Mouse (Mus musculus): Measurements from ENCODE around the gene Eif3i.

The Eif3i gene

DNA sequence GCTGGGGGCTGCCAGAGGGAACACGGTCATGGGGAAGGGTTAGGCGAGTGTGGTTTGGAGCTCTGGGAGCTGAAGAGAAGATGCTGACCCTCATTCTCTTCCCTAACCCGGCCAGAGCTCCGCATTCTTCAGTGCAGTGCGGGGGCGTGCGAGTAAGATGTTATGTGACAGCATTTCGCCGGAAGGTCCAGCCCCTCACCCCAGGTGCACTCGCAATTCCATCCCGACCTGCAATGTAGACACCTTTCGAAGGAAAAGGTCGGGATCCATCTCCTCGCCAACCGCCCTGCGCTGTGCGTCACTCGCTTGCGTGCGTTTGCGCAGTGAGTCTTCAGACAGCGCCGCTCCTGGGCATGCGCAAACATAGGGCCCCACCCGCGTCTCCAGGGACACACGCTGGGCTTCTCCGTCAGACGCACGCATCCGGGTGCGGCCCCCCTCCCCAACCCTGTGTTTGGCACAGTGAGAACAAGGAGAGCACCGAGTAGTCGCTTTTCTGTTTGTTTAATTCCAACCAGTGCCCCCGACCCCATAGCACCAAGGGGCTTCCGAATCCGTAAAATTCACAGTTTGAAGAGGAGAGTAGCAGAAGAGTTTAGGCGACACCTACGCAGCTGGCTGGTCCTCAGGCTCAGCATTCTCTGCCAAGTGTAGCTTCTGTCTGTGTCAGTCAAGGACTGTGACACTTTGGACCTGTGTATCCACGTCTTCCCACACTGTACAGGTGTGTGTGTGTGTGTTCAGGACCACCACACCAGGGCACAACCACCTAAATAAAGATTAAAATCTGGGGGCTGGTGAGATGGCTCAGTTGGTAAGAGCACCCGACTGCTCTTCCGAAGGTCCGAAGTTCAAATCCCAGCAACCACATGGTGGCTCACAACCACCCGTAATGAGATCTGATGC is 18.6 kb upstream of the Eif3i start, which contains the start of gene Iqcc:
Gene Iqcc, minus strand, starts transcription at position 314 of the 906 bp plus-strand sequence.
- DNase-seq (ENCODE audit: low spot score): peak; percentile 95

- DNase-seq (ENCODE audit: low spot score): no peak
Measured at GRCm38 (mm10) chr4:129618031-129618430, 17.6 kb upstream of the Eif3i start.

GRCm38 (mm10) chr4:129617121-129617641 is 16.7 kb upstream of the Eif3i start:
- DNase-seq (ENCODE audit: low spot score): no peak

DNA sequence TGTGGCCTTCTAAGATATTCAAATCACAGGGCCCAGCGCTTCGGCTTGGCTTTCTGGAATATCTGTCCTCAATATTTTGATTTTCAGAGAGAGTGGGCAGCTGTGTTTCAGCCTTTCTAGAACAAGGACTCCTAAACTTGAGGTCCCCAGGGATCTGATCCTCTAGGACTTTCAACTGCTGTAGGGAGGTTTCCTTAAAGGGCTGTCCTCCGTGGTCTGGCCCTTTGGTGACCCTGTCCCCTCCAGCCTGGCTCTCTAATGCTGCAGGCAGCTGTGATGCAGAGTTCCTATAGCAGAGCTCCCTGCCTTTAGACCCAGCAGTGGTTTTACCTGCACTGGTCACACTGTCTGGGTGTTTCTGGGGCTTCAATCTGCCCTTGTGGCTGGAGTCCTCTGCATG is 16.2 kb upstream of the Eif3i start:
- no peak for DNase-seq (ENCODE audit: low spot score)

DNA sequence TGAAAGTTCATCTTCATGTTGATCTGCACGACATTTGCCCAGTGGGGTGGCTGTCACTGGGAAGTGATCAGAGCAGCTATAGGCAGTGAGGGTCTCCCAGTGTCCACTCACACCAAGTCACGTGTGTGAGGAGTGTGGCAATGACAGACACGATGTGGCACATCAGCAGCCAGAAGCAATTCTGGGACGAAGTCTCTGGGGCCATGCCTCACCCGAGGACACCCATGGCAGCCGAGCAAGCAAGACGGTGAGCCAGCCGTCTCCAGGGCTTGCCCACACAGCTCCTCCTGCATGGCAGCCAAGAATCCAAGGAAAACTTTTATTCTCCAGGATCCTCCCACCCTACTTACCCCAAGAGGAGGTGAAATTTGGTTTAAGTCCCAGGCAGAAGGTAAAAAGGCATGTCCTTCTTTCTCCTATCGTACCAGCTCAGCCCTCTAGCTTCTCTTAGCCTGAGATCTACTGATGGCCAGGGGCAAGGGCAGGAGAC is 15.4 kb upstream of the Eif3i start:
- no peak for DNase-seq (ENCODE audit: low spot score)

GRCm38 (mm10) chr4:129614093-129614492 is 13.6 kb upstream of the Eif3i start, which contains the start of gene Dcdc2b:
Dcdc2b (minus strand) TSS chr4:129614257.
- DNase-seq (ENCODE audit: low spot score): no peak

DNA sequence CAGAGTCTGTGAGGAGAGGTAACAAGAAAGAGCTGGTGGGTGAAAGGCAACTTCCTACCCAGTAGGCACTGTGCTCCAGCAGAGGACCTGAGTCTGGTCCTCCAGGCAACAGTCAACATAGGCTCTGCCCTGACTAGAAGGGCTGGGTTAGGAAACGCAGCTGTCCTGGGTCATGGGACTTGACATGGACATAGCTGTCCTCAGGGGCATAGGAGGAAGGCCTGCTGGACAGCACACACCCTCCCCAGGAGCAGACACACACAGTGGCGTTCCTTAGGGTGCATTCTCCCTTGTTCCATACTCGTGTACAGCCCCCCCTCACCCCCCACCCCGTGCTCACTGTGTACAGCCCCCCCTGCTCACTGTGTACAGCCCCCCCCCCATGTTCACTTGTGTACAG is 10.0 kb upstream of the Eif3i start:
- DNase-seq (ENCODE audit: low spot score): no peak

- DNase-seq (ENCODE audit: low spot score): no peak
Measured at GRCm38 (mm10) chr4:129610026-129610425, 9.6 kb upstream of the Eif3i start.

DNA sequence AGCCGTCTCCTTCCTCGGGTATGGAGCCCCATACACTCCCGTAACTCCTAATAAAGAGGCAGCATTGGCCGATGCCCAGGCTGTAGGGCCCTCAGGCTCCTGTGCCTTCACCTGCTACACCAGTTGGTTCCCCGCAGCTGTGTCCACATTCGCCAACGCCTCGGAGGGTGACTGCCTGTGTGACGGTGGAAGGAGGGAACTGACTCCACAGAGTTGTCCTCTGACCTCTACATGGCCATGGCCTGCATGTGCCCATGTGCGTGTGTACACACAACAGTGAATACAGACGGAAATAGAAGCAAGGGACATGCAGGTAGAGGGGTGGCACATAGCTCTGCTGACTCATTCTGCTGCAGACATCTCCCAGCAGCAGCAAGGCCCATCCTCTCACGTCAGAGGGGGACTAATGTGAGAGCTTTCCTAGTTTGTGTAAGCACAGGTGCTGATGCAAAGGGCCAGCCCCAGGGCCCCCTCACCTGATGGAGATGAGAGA is 8.7 kb upstream of the Eif3i start:
- DNase-seq (ENCODE audit: low spot score): no peak

DNA sequence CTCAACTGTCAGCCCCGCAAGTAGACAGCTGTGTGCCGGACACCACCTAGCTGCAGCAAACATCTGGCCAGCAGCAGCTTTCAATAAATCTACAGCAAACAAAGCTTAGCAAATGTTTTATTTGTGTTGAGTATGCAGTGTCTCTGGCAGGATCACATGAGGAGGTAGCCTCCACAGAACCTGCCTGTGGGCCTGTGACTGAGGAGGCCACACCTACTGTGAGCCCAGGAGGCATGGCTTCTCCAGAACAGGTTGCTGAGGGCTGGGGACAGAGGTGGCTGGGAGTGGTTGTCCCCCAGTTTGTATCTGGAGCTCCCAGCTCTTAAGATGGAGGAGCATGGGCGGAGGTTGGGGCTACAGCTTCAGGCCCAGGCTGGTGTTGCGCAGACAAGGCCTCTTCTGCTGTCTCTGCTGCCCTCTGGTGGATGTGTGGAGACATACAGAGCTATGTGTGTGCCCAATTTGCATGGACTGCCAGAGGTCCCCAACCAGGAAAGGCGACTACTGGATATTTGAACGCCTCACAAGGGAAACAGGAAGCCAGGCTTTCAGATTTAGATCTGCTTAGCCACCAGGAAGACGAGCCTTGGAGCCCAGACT is 8.1 kb upstream of the Eif3i start:
- DNase-seq (ENCODE audit: low spot score): peak; percentile 72

DNA sequence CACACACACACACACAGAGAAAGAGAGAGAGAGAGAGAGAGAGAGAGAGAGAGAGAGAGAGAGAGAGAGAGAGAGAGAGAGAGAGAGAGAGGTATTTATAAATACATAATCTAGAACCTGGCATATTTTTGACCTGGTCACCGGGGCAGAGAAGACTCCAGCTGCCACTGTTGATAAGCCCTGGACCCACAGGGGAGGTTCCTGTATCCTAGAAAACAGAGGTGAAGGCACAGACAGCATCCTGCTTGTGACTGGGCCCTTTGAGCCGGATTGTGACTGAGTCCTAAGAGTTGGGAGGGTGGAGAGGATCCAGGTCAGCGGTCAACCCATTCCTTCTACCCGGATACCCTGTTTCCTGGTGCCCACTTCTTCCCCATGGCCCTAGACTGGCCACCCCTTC is 11.6 kb downstream of the Eif3i start:
- no peak for DNase-seq (ENCODE audit: low spot score)

- DNase-seq (ENCODE audit: low spot score): no peak
Measured at GRCm38 (mm10) chr4:129586943-129587342, 13.5 kb downstream of the Eif3i start.

DNA sequence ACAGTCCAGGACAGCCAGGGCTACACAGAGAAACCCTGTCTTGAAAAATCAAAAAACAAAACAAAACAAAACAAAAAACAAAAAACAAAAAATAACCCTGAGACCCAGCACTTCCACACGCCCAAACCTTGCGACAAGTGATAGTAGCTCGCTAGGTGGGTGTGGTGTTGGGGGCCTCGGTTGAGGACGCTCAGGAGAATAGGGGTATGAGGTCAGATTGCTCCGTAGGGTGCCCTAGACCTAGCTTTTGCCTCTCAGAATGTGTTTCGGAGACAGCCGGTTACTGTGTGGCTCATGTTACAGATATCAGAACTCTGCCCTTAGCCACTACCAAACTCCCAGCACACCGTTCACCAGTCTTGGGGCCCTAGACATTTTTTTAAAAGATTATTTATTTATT is 14.7 kb downstream of the Eif3i start:
- no peak for DNase-seq (ENCODE audit: low spot score)

DNA sequence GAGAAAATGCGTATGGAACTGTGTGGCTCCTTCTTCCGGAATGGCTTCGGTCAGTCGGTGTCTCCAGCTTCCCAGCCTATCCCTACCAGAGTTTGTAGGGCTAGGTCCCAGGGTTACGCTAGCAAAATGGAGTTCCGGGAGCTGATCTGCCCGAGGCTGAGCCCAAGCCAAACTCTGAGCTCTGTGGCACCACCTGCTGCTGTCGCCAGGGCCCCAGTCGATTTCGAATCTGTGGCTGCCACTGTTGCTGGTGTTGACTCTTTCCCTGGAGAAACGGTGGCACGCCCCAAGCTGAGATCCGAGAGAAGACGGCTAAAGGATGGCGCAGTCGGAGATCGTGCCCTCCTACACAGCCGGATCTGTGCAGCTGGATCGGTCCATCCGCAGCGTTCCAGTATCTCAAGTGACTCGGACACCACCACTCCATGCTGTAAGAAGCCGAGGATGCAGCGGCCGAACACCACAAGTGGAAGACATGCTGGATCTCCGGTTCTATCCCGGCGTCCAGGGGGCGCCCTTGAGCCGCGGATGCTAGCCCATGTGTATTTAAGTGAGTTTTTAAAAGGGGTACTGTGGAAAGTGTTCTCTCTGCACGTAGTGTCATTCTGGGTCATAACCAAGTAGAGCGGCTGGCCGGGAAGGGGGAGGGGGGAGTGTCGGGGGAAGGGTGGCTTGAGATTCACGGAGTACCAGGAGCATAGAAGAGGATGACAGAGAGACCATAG is 15.4 kb downstream of the Eif3i start:
- peak; percentile 81 for DNase-seq (ENCODE audit: low spot score)

DNA sequence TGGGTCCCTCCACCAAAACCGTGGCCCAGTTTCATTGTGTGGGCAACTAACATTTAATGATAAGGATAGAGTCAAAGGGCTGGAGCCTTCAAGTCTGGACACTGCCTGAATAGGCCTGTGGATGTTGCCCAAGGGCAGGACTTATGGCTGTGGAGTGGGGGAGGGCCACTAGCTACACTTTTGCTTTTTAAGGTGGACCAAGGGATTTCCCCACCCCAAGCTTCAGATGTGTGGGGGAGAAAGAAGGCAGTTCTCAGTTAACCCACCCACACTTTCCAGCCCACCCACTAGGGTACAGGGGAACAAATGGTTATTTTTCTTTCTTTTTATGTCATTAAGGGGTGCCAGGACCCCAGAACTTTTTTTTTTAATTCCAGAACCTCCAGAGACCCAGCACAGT is 16.1 kb downstream of the Eif3i start:
- DNase-seq (ENCODE audit: low spot score): no peak

DNA sequence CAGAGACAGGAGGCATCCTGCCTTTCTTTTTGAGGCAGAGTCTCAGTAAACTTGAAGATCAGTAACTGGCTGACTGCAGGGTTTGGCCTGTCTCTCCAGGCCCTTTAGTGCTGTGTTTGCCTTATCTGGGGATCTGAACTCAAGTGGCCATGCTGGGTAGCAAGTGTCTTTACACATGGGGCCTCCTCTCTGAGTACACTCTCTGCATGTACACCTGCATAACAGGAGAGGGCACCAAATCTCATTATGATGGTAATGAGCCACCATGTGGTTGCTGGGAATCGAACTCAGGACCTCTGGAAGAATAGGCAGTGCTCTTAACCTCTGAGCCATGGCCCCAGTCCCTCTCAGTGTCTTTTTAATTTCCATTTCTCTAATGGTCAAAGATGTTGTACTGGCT is 18.2 kb downstream of the Eif3i start:
- DNase-seq (ENCODE audit: low spot score): no peak

GRCm38 (mm10) chr4:129580347-129580746 is 20.1 kb downstream of the Eif3i start:
- no peak for DNase-seq (ENCODE audit: low spot score)

DNA sequence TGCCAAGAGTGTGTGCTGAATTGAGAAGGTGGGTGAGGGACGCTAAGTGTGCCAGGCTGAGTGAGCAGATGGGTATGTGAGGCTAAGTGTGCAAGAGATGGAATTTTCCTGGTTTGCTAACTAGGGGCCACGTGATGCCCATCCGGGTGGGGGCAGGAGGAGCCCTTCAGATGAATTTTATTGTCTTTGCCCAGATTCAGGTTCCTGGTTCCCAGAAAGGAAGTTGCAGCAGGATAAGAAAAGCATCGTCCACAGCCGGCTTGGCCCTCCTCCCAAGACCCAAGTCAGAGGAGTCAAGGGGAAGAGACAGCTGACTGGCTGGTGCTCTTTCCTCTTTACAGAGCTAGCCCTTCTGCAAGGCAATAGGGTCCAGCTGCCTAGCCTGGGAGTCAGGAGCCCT is 22.0 kb downstream of the Eif3i start, which contains the start of gene Fam167b:
Gene Fam167b, minus strand, starts transcription at position 84 of the 400 bp plus-strand sequence.
- DNase-seq (ENCODE audit: low spot score): no peak

GRCm38 (mm10) chr4:129577688-129578087 is 22.8 kb downstream of the Eif3i start:
- no peak for DNase-seq (ENCODE audit: low spot score)

DNA sequence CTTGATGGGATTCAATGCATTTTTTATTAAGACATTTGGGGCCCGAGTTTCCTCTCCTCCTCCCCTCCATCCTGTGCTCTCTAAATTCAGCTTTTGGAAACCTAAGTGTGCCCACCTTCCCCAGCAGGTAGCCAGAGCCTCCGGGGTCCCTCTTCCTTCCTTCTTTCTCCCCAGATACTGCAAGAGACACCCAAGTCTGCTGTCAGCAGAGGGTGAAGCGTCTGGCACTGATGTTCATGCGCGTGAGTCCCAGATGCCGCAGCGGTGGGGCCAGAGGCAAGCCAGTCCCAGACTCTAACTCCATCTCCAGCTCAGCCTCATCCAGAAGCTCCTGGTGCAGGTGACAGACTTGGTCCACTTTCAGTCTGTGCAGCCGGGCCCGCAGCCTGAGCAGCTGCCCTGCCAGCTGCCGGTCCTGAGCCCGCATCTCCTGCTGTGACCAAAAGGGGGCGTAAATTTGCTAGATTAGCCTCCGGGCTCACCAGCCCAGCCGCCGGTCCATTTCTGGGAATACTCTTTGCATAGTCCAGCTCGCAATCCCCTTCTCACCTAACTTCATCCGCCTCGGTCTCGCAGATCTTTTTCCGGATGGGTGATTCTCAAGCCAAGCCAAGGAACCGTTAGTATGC is 23.5 kb downstream of the Eif3i start:
- DNase-seq (ENCODE audit: low spot score): peak; percentile 47

DNA sequence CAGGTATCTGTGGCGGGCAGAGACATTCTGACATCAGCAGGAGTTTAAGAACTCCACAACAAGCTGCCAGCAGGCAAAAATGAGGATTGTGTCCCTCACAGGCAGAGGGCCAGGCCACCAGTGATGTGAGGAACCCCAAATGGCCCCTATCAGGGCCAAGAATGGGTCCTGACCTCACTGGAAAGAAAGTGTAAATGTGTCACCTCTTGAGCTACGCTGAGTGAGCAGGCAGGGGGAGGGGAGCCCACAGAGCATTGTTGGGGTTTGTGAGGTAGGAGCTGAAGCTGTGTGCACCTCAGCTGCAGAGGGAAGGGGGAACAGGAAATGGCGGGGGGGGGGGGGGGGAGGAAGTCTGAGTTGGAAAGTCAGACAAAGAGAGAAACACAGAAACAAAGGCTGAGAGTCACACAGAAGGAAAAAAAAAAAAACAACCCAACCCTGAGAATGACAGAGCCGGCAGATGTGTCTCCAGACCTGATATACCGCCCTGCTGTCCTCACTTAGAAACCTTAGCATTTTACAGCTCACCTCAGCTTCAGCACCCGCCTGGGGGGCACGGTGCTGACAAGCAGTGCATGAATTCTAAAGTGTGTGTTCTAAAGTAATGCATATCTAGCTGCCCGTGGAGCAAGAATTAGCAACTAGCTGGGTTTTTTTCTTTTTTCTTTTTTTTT is 25.1 kb downstream of the Eif3i start:
- DNase-seq (ENCODE audit: low spot score): no peak

Data from ovary, postnatal 14 days (tissue).